23 mouse cellular contexts compared by ENCODE assay signal in genomic region chr15:87352812-87353211, GRCm38 (mm10).
DNase-seq lines count a peak whose midpoint lies in the region; ATAC-seq and TF ChIP-seq lines count a peak whose summit lies in the region.
"Had no signal": no experiment of that assay in that cellular context is flagged by ENCODE, and none has a peak within 500 bp of the region (broad histone marks: within the 10 kb centered on the region; RNA-seq: fewer than 3 reads in every experiment).

No protein-coding gene starts in this region.

- H3K27me3 ChIP-seq in forebrain, postnatal 0 days (ENCODE audit: insufficient read depth, low read length): no peaks in the 10 kb centered on the region
- H3K27me3 ChIP-seq in forebrain, embryonic 14.5 days (replicated peaks; ENCODE audit: control insufficient read depth, insufficient read depth, low read length): no peaks in the 10 kb centered on the region
- H3K27me3 ChIP-seq: embryonic facial prominence, embryonic 13.5 days; forebrain, embryonic 12.5 days; heart, embryonic 15.5 days; hindbrain, embryonic 15.5 days had no signal

- H3K36me3 ChIP-seq in forebrain, postnatal 0 days (ENCODE audit: insufficient read depth): no peaks in the 10 kb centered on the region
- no peaks in the 10 kb centered on the region for H3K36me3 ChIP-seq in forebrain, embryonic 14.5 days (ENCODE audit: control insufficient read depth, insufficient read depth, low read length)
- H3K36me3 ChIP-seq: embryonic facial prominence, embryonic 13.5 days; forebrain, embryonic 12.5 days; G1E; heart, embryonic 15.5 days; hindbrain, embryonic 10.5 days; hindbrain, embryonic 15.5 days had no signal

- H3K9ac ChIP-seq in forebrain, postnatal 0 days: no peak overlapping the region
- H3K9ac ChIP-seq in forebrain, embryonic 14.5 days (ENCODE audit: low read length): no peak overlapping the region
- H3K9ac ChIP-seq: embryonic facial prominence, embryonic 13.5 days; forebrain, embryonic 12.5 days; heart, embryonic 15.5 days; hindbrain, embryonic 15.5 days had no signal

- 69% methylated on average over 8 of the region's 8 CpGs for WGBS in forebrain, postnatal 0 days
- WGBS in forebrain, embryonic 14.5 days: 87% methylated on average over 8 of the region's 8 CpGs

- H3K4me3 ChIP-seq in forebrain, postnatal 0 days (ENCODE audit: low read depth, low read length): no peak overlapping the region
- no peak overlapping the region for H3K4me3 ChIP-seq in forebrain, embryonic 14.5 days (ENCODE audit: low read depth, low read length)
- H3K4me3 ChIP-seq: embryonic facial prominence, embryonic 13.5 days; forebrain, embryonic 12.5 days; heart, adult 2 months; heart, embryonic 15.5 days; hindbrain, embryonic 10.5 days; hindbrain, embryonic 15.5 days had no signal

- H3K9me3 ChIP-seq in forebrain, postnatal 0 days (ENCODE audit: low read length): no peaks in the 10 kb centered on the region
- H3K9me3 ChIP-seq in forebrain, embryonic 14.5 days (replicated peaks; ENCODE audit: control insufficient read depth, low read length): no peaks in the 10 kb centered on the region
- H3K9me3 ChIP-seq: embryonic facial prominence, embryonic 13.5 days; heart, embryonic 15.5 days; hindbrain, embryonic 10.5 days; hindbrain, embryonic 15.5 days had no signal

- H3K4me2 ChIP-seq in forebrain, postnatal 0 days (ENCODE audit: low read depth): no peak overlapping the region
- H3K4me2 ChIP-seq in forebrain, embryonic 14.5 days (ENCODE audit: low read length): no peak overlapping the region
- H3K4me2 ChIP-seq: embryonic facial prominence, embryonic 13.5 days; forebrain, embryonic 12.5 days; heart, embryonic 11.5 days; heart, embryonic 15.5 days; hindbrain, embryonic 15.5 days had no signal

- no peak overlapping the region for H3K27ac ChIP-seq in forebrain, postnatal 0 days (ENCODE audit: low read depth, low read length)
- H3K27ac ChIP-seq in forebrain, embryonic 14.5 days (ENCODE audit: low read depth, low read length): no peak overlapping the region
- H3K27ac ChIP-seq: embryonic facial prominence, embryonic 13.5 days; forebrain, embryonic 12.5 days; heart, adult 2 months; heart, embryonic 15.5 days; hindbrain, embryonic 10.5 days; hindbrain, embryonic 15.5 days had no signal

- no peak for ATAC-seq in forebrain, postnatal 0 days
- no peak for ATAC-seq in forebrain, embryonic 14.5 days
- ATAC-seq: CD4-positive, CD25-positive, alpha-beta regulatory T cell, adult 4 months; inflammation-experienced regulatory T-cells, adult 6 months; intestine, postnatal 0 days had no signal

- peak; percentile 10 to 34 for DNase-seq in adrenal gland, adult (ENCODE audit: inconsistent age in 2 of 2, low spot score in 1 of 2)
- DNase-seq in adrenal gland, adult 18-20 months (ENCODE audit: low spot score in 2 of 2): no peak
- peak; percentile 46 for DNase-seq in forebrain, postnatal 0 days
- DNase-seq in forebrain, embryonic 14.5 days (ENCODE audit: low spot score): no peak
- DNase-seq in lung, adult 18-20 months: peak; percentile 9 to 35
- DNase-seq in lung, postnatal 10 days: no peak
- peak; percentile 24 to 26 for DNase-seq in adrenal gland, postnatal 36 days
- DNase-seq: B cell, adult 2 months; cerebellum, adult 11-12 months; cerebellum, adult 9-10 months; cerebellum, postnatal 36 days; gastrocnemius, postnatal 10 days; heart, adult 2 months had no signal

- no peaks in the 10 kb centered on the region for H3K4me1 ChIP-seq in forebrain, postnatal 0 days (ENCODE audit: insufficient read depth)
- H3K4me1 ChIP-seq in forebrain, embryonic 14.5 days (ENCODE audit: control insufficient read depth, insufficient read depth, low read length): peaks cover 4% of the 10 kb centered on the region
- H3K4me1 ChIP-seq: embryonic facial prominence, embryonic 13.5 days; heart, embryonic 15.5 days had no signal

- TF ChIP-seq CTCF in forebrain, postnatal 0 days (IDR thresholded peaks at IDR 0.05; ENCODE audit: low read depth): no peak

Comparison
In these comparisons a context has a peak if more than half of its experiments do, and no peak if none do; other contexts are left out.
1. DNase-seq: peak in adrenal gland, adult (2 of 2), forebrain, postnatal 0 days (single experiment), lung, adult 18-20 months (2 of 2) and adrenal gland, postnatal 36 days (2 of 2); none in adrenal gland, adult 18-20 months (0 of 2), forebrain, embryonic 14.5 days (single experiment) and lung, postnatal 10 days (single experiment).